Mouse (Mus musculus): ENCODE data around the gene Pitpnm3.

DNA sequence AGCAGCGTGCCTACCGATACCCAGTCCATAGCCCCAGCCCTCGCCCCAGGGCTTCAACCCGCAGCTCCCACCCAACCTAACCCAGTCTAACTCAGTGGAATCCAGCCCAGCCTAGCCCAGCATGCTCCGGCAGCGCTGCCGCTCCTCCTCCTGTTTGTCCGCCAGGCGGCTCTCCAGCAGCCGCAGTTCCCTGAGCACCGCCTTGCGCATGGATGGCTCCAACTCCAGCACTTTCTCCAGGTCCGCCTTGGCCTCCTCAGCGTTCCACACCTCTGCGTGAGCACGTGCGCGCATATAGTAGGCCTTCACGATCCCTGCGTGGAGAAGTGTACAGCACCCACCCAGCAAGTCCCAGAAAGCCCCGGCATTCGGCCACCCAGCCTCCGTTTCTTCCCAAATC lies 106.4 kb downstream of the Pitpnm3 start:
- peak; percentile 23; the same call in 1 of the 2 replicates for TF ChIP-seq CTCF (IDR thresholded peaks at IDR 0.05; ENCODE audit: low read depth, low read length)
- TF ChIP-seq POLR2A (IDR thresholded peaks at IDR 0.05; ENCODE audit: extremely low read depth, insufficient read depth, low read length), result no peak
